Mouse (Mus musculus) ES-E14 (cell line): ENCODE measurements around the gene Slc6a1. TPM values are rescaled to one million over a fixed set of nuclear protein-coding genes. Genes with fewer than 3 reads are reported as not detected.

Experiments used
- DNase-seq: peaks from one replicate; pipeline ENCODE4 v3.0.0-alpha.2; 2013; ENCODE audit warnings: low read depth, low spot score
- H3K27ac ChIP-seq: 2 replicates; pipeline ENCODE4 v1.5.1; 2012; ENCODE audit warnings: low read depth, mild to moderate bottlenecking, low read length, moderate library complexity, mixed read lengths; ENCODE audit not compliant: poor library complexity, insufficient read depth, severe bottlenecking
- H3K36me3 ChIP-seq: 2 replicates; pipeline ENCODE4 v1.6.1; 2012; ENCODE audit warnings: mild to moderate bottlenecking, low read length, moderate library complexity, mixed read lengths; ENCODE audit not compliant: control insufficient read depth, poor library complexity, insufficient read depth, severe bottlenecking
- H3K4me1 ChIP-seq, 2 experiments: fragments of 150-350 bp in 1 of 2; sonication (generic) in 1 of 2; 2 replicates each; pipeline ENCODE4 v1.6.1; 2012; ENCODE audit warnings: low read length in 2 of 2, mild to moderate bottlenecking in 1 of 2, mixed read lengths in 1 of 2; ENCODE audit not compliant: control insufficient read depth in 2 of 2, insufficient read depth in 2 of 2, poor library complexity in 1 of 2
- H3K4me3 ChIP-seq, 2 experiments: fragments of 150-350 bp in 1 of 2; sonication (generic) in 1 of 2; 2 replicates each; pipeline ENCODE4 v1.5.1; 2012; ENCODE audit warnings: low read length in 2 of 2, low read depth in 1 of 2, mild to moderate bottlenecking in 1 of 2, mixed read lengths in 1 of 2; ENCODE audit not compliant: insufficient read depth in 1 of 2, poor library complexity in 1 of 2, severe bottlenecking in 1 of 2
- H3K9ac ChIP-seq: 2 replicates; pipeline ENCODE4 v1.6.1; 2012; ENCODE audit warnings: low read depth, mild to moderate bottlenecking, low read length, mixed read lengths; ENCODE audit not compliant: poor library complexity, insufficient read depth, severe bottlenecking
- H3K9me3 ChIP-seq: fragments of 150-350 bp; sonication (generic); 2 replicates; pipeline ENCODE4 v1.6.1; 2012; ENCODE audit warnings: low read depth, mild to moderate bottlenecking, low read length; ENCODE audit not compliant: control insufficient read depth, insufficient read depth
- CHD2 ChIP-seq: IDR thresholded peaks from 2 replicates; pipeline ENCODE4 v1.6.1; 2014; ENCODE audit warnings: mild to moderate bottlenecking, low read depth, low read length, inconsistent platforms
- HCFC1 ChIP-seq: IDR thresholded peaks from 2 replicates; pipeline ENCODE4 v1.6.1; 2012; ENCODE audit warnings: low read length, inconsistent platforms, borderline replicate concordance; ENCODE audit not compliant: insufficient read depth
- MAFK ChIP-seq: IDR thresholded peaks from 2 replicates; pipeline ENCODE4 v1.6.1; 2014; ENCODE audit warnings: mild to moderate bottlenecking, low read depth, low read length, inconsistent platforms; ENCODE audit not compliant: insufficient read depth
- ZC3H11A ChIP-seq: IDR thresholded peaks from 2 replicates; pipeline ENCODE4 v1.6.1; 2012; ENCODE audit warnings: low read depth, mild to moderate bottlenecking, inconsistent platforms, low read length, borderline replicate concordance
- ZNF384 ChIP-seq: IDR thresholded peaks from 2 replicates; pipeline ENCODE4 v1.6.1; 2012; ENCODE audit warnings: low read depth, low read length, inconsistent platforms
- in situ Hi-C, 2 experiments: fragments of 600-800 bp; cut with MboI; formaldehyde crosslinking; loops; one replicate each; pipeline ENCODE4 v1.15.1; 2025; ENCODE audit warnings: low sequenced_read_pairs in 2 of 2, inconsistent platforms in 1 of 2; ENCODE audit not compliant: unreplicated experiment in 2 of 2
- total RNA-seq: library from RNA; depleted of rRNA; stranded (reverse); fragments of 300-350 nt; gene quantifications from 2 replicates; pipeline ENCODE4 v1.2.3, GENCODE M21; 2012

Gene Slc6a1
- total RNA-seq, 1 experiment: 10.6 TPM

- Histone ChIP-seq H3K4me1 (peaks cover 0 to 7% of the 10 kb centered on the region in 2 experiments; a peak in 1 of 4 replicates), H3K36me3 (no peaks in the 10 kb centered on the region), H3K9ac (no peak overlapping the region), H3K9me3 (no peaks in the 10 kb centered on the region), H3K4me3 (no peak overlapping the region), H3K27ac (no peak overlapping the region)
- in situ Hi-C loops: no loop called here
- no peak for DNase-seq
- no peak for TF ChIP-seq ZNF384
- TF ChIP-seq CHD2: no peak
- TF ChIP-seq MAFK: no peak
- no peak for TF ChIP-seq ZC3H11A
Observed at GRCm38 (mm10) chr6:114264426-114264825, 18.0 kb upstream of the Slc6a1 start.

- in situ Hi-C loops: no loop called here
- Histone ChIP-seq H3K4me1 (peaks cover 0 to 7% of the 10 kb centered on the region in 2 experiments; a peak in 1 of 4 replicates), H3K27ac (no peak overlapping the region), H3K9ac (no peak overlapping the region), H3K9me3 (no peaks in the 10 kb centered on the region), H3K4me3 (no peak overlapping the region), H3K36me3 (no peaks in the 10 kb centered on the region)
- no peak for TF ChIP-seq ZC3H11A
- no peak for DNase-seq
Observed at GRCm38 (mm10) chr6:114266273-114266672, 16.2 kb upstream of the Slc6a1 start.

GRCm38 (mm10) chr6:114267979-114268378 is 14.5 kb upstream of the Slc6a1 start:
- in situ Hi-C loops: no loop called here
- Histone ChIP-seq H3K4me3 (no peak overlapping the region), H3K9me3 (no peaks in the 10 kb centered on the region), H3K4me1 (peaks cover 0 to 7% of the 10 kb centered on the region in 2 experiments; a peak in 1 of 4 replicates), H3K9ac (no peak overlapping the region), H3K27ac (no peak overlapping the region), H3K36me3 (no peaks in the 10 kb centered on the region)
- no peak for DNase-seq
- no peak for TF ChIP-seq ZNF384
- no peak for TF ChIP-seq CHD2
- TF ChIP-seq ZC3H11A: no peak
- no peak for TF ChIP-seq HCFC1

- H3K4me1 ChIP-seq: peaks cover 0 to 4% of the 10 kb centered on the region in 2 experiments; a peak in 1 of 4 replicates
- no peaks in the 10 kb centered on the region for H3K36me3 ChIP-seq
- H3K9me3 ChIP-seq: no peaks in the 10 kb centered on the region
- no peak overlapping the region for H3K27ac ChIP-seq
- no peak overlapping the region for H3K9ac ChIP-seq
- TF ChIP-seq ZNF384 (no peak), ZC3H11A (no peak), CHD2 (no peak), HCFC1 (no peak), MAFK (no peak)
- no peak overlapping the region for H3K4me3 ChIP-seq
- in situ Hi-C loops: no loop called here
- DNase-seq: no peak
Observed at GRCm38 (mm10) chr6:114269589-114269988, 12.8 kb upstream of the Slc6a1 start.

GRCm38 (mm10) chr6:114270799-114271198 is 11.6 kb upstream of the Slc6a1 start:
- H3K4me1 ChIP-seq: peaks cover 0 to 2% of the 10 kb centered on the region in 2 experiments; a peak in 1 of 4 replicates
- H3K36me3 ChIP-seq: no peaks in the 10 kb centered on the region
- DNase-seq: no peak
- H3K9me3 ChIP-seq: no peaks in the 10 kb centered on the region
- no peak overlapping the region for H3K9ac ChIP-seq
- in situ Hi-C loops: no loop called here
- H3K27ac ChIP-seq: no peak overlapping the region
- no peak for TF ChIP-seq ZNF384
- no peak for TF ChIP-seq ZC3H11A
- TF ChIP-seq CHD2: no peak
- no peak for TF ChIP-seq MAFK
- no peak for TF ChIP-seq HCFC1
- no peak overlapping the region for H3K4me3 ChIP-seq
